Mouse (Mus musculus) gastrocnemius, postnatal 36 days (tissue): ENCODE data around the gene Rnf38. TPM values are rescaled to one million over a fixed set of nuclear protein-coding genes. Genes with fewer than 3 reads are reported as not detected.

ENCODE experiments used
- DNase-seq, 2 experiments: peaks; one replicate each; pipeline ENCODE4 v3.0.0; 2022
- intact Hi-C: fragments of 180-260 bp; cut with DNase I; formaldehyde crosslinking; loops from one replicate; pipeline ENCODE4 v1.15.1; 2025
- total RNA-seq, 2 experiments: library from RNA; stranded (reverse); gene quantifications; 2 replicates each; pipeline ENCODE4 v1.2.3; 2021

Gene Rnf38
- total RNA-seq, 2 experiments from 2014 or later = 14.4 to 14.7 TPM

DNA sequence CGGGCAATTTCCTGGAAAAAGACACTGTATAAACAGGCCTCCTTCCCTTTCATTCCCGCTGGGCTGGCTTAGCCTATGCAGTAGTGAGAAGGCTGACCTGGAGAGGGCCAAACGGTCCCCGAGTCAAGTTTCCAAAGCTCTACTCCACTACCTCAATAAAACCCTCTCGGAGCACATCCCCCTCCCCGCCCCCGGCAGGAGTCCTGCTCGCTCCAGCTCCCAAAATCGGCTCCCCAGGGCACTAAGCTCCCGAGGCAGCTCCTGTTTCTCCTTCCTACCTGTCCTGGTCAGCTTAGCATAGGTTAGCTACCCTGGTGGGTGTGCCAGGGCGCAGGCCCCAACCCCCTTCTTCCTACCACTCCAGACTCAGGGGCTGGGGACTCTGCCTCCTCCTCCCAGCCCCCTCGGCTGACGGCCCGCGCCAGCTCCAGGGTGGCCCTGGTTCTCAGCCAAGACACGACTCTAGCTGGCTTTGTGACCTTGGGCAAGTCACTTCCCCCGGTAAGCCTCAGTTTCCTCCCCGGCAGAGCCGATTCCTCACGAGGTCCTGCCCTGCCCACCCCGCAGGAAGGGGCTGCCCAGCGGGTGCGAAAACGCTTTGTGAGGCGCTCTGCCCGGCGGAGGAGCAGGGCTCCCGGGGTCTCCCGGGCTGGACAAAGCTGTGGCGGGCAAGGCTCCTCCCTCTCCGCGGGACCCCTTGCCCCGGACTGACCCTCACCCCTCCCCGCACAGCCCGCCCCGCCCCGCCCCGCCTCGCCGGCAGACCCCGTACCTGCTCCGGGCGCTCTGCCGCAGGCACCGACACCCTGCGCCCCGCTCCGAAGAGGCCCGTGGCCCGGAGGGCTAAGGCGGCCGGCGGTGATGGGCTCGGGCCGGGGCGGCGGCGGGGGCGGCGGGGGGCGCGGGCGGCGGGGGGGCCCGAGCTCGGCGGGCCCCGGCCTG lies 547 bp downstream of the Rnf38 start:
- DNase-seq = peak; percentile 31 to 33
- intact Hi-C loops = no loop called here

DNA sequence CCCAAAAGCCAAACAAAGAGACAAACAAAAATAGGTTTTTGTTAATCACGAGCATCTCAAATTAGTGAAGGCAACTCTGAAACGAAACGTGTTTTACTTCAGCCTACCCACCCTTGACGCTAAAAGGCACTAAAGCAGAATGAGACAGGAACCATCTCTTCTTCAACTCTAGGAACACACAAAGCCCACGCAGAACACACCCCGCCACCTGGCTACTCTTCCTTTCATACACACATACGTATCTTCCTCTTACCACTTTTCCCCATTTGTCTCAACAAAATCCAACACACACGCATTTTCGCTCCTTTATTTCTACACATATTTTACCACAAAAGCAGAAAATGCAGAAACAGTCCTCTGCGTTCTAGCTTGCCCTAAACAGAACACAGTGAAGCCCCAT lies 8.5 kb downstream of the Rnf38 start:
- no peak for DNase-seq
- intact Hi-C loops = no loop called here

DNA sequence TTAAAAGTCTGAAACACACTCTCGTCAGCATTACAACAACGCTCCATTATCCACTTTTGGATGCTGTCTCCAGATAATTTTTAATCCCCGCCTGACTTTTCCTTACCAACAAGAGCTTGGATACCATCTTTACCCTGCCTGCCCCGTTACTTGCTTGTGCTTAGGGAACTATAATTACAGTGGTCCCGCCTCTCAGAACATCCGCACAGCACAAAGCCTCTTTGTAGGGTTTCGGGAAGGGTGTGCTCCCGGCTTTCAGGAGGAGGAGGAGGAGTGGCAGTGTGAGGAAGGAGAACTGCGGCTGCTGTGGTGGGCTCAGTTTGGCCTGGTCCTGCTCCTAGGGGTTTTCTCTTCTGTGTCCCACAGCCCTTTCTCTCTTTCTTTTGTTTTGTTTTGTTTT lies 9.4 kb downstream of the Rnf38 start:
- intact Hi-C loops = no loop called here
- DNase-seq = no peak

DNA sequence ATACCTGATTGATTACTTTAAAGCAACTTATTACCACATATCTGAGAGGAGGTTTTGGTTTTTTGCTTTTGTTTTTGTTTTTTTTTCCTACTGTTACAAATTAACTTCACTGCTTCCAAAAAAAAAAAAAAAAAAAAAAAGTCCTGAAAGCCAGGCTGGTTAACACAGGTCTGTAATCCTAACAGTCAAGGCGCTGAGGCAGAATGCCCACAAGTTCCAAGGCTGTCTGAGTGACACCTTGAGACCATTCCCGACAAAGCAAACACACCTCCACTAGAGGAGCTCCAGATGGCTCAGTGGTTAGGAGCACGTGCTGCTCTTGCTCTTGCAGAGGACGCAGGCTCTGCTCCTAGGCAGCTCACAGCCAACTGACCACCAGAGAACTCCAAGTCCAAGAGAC lies 10.1 kb downstream of the Rnf38 start:
- DNase-seq = no peak
- intact Hi-C loops = no loop called here

DNA sequence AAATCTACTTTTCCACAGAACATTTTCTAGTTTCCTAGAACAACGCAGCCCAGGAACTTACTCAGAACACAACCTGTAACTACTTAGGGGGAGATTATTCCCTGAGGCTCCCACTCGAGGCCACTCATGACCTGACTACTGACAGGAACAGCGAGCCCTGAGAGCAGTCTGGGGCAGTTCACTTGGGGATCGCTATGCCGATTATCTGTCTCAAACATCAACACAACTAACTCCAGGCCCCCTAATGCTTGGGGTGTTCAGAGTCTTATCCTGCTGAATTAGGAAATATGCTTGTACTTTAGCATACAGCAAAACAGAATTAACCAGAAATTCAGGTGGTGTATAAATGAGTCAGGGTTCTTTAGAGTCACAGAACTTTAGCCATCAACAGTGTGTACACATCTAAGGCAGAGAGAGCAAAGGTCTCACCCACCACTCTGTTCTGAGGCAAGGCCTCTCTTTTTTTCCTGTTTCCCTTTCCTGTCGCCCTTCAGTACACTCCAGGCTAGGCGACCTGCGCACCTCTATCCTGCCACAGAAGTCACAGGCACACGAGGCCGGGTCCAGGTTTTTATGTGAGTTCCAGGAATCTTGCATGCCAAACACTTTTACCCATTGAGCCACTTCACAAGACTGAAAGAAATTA lies 16.7 kb downstream of the Rnf38 start:
- no peak for DNase-seq
- intact Hi-C loops = no loop called here

DNA sequence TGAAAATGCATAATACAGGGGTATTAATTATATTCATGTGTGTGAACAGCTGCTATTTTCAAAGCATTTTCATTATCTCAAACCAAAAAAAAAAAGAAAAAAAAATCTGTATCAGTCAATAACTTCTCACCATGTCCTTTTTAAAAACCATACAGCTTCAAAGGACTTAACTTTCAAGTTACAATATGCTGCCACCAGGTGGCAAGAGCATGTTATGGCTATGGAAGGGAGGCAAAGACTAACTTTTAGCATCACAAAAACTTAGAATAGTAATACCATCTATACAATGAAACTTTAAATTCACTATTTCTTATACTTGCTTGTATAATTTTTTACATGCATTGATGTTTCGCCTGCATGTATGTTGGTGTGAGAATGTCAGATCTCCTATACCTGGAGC lies 33.6 kb downstream of the Rnf38 start:
- no peak for DNase-seq
- intact Hi-C loops = no loop called here

DNA sequence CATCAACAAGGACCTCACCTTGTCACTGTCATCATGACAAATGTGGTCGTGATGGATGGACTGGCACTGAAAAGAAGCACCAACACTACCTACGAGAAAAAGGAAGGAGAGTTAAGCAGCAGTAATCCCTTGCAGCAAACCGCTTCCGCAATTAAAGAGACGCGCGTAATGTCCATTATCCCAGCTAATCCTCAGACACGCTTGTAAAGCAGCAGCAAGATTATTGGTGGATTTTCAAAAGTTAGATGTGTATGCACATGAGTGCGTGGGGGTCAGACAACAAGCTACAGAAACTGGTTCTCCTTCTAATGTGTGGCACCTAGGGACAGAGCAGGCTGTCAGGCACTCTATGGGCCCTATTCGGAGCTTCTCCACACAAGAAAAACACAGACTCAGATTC lies 46.2 kb downstream of the Rnf38 start:
- DNase-seq = no peak
- intact Hi-C loops = no loop called here

DNA sequence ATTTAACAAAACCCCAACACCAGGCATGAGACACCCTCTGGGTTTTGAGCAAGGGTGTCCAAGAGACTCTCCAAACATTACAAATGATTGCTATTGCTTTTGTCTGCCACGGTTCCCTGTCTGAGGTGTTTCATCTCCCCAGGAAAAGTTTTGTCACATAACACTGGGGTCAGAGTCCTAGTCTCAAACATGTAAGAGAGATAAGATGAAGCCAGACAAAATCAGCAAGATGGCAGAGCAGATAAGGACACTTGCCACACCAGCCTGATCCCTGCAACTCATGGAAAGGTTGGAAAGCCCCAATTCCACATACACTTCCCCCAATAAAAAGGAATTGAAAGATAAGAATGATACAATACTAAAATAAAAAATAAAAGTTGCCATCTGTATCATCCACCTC lies 49.7 kb downstream of the Rnf38 start:
- DNase-seq = no peak
- intact Hi-C loops = no loop called here

DNA sequence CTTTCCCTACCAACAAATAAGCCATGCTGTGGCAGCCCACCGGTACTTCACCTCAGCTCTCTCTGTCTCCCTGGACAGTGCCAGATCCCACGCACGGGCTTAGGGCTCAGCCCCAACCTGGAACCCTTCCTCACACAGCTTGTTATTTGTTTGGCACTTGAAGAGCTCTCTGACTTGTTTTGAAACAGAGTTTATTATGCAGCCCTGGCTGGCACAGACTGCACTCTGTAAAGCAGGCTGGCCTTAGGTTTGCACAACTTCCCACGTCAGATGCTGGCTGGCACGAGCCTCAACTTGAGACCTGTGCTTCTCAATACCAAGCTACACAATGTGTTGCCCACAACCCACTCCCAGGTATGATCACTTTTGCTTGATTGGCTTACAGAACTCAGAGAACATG lies 53.8 kb downstream of the Rnf38 start:
- intact Hi-C loops = no loop called here
- no peak for DNase-seq

DNA sequence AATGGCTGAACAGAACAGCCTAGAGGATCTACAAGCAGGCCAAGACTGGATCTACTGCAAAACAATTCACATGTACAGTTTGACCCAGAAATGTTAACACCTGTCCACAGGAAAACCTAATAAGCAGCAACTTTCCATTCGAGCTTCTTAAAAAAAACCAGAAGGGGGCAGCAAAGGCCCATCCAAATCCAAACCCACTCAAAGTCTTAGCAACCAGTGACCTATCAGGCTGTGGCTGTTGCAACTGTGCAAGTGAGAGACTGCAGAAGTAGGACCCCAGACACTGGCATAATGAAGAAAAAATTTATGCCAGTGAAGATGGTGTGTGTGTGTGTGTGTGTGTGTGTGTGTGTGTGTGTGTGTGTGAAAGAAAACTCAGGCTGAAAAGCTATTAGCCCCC lies 60.4 kb downstream of the Rnf38 start:
- intact Hi-C loops = no loop called here
- DNase-seq = peak in 1 of 2 experiments; percentile 15

DNA sequence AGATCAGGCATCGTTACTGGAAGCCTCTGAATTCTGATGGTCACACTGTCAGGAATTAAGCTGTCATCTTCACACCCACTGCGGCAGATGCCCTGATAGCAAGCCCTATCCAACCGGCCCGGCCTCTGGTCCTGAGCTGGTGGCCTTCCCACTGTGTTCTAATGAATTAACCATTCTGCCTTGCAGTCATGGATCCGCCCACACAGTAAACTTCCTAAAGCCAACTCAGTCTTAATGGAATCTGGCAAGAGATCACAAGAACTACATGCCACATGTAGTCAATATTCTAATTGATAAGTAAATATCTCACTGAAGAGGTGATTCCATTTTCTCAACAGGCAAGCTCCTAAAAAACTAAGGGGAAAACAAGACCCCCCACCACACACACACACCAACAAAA lies 60.9 kb downstream of the Rnf38 start:
- intact Hi-C loops = no loop called here
- DNase-seq = no peak

DNA sequence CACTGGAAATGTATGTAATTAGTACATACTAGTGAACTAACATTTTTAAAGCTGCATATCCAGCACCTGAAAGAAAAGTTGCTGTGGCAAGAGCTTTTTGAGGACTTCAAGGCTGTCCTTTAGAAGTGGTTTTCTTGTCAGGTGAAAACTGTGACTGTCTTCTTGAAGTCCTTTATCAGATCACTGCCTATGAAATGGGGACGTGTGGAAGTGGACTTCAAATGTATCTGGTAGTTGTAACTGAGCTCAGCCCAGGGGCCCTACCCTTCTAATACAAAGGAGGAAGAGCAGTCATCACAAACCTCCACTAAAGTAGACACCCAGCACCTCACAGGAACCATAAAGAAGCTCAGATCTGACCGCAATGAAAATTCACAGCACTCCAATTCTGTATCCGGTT lies 63.7 kb downstream of the Rnf38 start:
- DNase-seq = no peak
- intact Hi-C loops = loop anchor here (2.0 kb wide), 1 partner anchor 65 kb away; no protein-coding TSS in a partner anchor

DNA sequence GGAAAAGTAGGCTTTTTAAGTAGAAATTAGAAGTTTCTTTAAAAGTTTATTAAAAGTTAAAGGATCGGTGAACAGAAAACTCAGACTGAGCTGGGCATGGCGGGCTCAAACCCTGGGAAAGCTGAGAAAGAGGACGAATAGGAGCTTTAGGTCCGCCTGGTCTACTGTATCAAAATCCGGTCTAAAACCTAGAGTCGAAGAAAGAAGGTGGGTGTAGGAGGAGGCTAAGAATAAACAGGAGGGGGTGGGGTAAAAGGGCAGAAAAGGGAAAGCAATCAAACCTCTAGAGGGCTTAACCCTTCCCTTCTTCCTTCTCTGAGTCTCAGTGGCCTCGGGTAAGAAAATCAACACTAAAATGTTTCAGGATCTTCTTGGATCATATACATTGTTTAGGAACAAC lies 64.8 kb downstream of the Rnf38 start:
- DNase-seq = no peak
- intact Hi-C loops = loop anchor here (2.0 kb wide), 1 partner anchor 66 kb away; no protein-coding TSS in a partner anchor

DNA sequence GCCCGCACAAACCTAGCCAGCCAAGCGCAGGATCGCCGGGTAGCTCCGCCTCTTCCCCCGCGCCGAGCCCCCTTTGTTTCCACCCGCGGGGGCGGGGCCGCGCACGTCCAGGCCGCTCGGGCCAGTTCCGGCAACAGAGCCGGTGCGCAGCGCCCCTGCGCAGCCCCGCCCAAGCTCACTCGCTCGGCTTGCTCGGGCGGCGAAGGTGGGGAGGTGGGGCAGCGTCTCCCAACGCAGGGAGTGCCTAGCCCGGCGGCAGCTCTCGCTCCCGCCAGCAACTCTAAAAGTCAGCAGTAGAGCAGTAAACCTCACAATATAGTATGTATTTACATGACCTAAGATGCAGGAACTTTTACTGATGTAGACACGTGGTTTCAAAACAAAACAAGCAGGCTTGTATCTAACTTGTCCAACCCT lies 65.3 kb downstream of the Rnf38 start:
- DNase-seq = peak; percentile 84 to 94
- intact Hi-C loops = loop anchor here (2.0 kb wide), 1 partner anchor 67 kb away; no protein-coding TSS in a partner anchor

DNA sequence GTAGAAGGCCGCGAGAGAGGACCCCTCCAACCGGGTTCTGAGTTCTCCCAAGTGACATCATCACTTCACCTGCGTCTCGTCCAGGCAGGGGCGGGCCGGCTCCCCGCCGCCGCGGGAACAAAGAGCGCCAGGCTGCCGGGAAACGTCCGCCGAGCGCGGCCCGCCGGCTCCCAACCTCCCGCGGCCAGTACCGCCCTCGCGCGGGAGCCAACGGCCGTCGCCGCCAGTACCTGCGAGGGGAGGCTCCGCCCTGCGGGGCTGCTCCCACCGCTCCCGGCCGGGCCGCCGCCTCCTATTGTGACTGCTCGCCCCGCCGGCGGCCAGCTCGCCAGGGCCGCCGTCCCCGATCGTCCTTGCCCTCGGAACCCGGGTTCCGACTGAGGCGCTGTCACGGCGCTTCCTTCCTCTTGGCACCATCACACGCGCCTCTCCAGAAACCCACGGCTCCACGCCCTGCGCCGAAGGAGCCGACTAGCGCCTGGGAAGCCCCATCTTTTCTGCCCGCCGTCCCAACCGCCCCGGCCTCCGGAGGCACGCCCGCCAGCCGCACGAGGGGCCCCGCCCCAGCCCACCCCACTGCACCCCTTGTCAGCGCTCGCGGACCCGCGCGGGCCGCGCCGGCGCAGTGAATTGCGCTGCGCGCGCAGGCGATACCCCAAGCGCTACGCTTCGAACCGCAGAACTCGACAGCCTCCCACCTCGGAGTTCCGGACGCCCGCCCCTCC lies 66.0 kb downstream of the Rnf38 start:
- peak; percentile 63 to 72 for DNase-seq
- intact Hi-C loops = loop anchor here (2.0 kb wide), 1 partner anchor 67 kb away; no protein-coding TSS in a partner anchor

DNA sequence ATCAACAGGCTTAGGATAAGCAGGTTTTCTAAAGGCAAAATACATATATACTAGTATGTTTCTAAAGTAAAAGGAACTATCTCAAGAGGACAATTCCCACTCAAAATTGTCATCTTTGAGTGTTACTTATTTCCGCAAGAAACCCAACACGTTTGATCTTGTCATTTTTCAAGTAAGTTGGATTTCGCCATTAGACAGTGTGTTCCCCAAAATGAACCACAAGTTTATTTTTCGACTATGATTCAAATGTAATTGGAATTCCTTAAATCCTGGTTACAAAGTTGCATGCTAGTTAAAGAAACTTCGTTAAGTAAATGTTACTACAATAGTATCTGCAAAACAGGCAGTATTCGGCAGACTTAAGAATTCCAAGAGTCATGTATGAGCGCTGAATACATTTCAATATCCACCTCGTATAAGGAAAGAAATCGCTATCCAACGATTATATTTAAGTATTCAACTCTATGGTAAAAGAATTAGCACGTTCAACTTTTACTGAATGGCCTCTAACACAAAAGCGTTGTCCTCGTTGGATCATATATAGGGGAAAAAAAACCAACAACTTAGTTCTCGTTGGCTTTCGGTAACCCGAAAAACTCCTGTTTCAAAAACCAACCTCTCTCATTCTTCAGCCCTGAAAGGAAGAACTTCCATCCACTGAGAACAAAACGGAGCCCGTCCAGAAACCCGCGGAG lies 66.7 kb downstream of the Rnf38 start:
- intact Hi-C loops = no loop called here
- no peak for DNase-seq

DNA sequence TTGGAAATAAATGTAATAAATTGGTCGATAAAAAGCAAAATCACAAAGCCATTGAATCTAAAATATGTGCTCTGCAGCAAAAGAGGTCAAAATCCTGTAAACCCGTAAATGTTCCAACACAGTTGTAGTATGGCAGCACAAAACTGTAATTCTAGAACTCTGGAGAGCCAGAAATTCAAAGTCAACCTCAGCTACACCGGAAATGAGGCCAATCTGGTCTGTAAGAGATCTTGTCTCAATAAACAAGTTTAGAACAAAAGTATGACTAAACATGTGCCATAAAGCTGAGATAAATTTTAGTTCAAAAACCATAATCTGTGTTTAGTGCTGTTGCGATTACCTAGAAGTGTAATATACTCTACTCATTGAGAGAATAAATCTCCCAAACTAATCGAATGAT lies 69.0 kb downstream of the Rnf38 start:
- intact Hi-C loops = no loop called here
- no peak for DNase-seq

DNA sequence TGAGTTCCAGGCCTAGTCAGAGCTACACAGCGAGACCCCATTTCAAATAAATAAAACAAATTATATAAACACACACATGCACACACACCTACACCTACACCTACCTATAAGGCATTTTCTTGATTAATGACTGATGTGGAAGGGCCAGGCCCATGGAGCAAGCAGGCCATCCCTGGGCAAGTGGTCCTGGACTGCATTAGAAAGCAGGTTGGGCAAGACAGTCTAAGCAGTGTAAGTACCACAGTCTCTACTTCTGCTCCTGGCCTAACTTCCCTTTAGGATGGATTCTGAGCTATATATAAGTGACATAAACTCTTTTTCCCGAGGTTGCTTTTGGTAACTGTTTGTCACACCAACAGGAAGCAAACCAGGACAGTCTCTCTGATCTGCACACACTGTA lies 70.6 kb downstream of the Rnf38 start:
- DNase-seq = no peak
- intact Hi-C loops = no loop called here

DNA sequence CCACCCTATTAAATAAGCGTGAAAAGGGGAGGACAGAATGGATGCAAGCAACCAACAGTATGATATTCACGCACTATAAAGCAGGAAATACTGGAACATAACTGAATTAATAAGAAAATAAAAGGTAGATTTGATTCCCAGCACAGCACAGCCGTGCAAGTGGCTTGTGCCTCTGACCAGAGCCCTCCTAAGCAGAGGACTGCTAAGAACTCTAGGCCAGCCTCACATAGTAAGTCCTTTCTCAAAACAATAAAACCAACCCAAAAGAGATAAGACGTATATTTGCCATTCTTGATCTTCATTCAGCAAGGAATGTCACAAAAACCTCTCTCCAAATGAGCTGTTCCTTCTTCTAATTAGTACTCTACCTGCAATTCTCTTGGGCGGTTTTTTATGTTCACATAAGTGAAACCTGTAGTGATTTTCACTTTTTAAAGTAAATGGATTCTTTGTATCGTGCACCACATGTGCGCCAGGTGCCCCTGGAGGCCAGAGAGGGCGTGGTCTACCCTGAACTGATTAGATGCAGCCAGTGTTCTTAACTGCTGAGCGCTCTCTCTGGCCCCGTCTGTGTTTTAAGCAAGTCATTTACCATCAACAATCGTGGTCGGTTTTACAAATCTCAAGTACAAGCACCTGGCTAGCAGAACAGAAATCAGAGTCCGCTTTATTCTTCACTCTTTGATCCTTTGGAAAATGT lies 72.4 kb downstream of the Rnf38 start:
- no peak for DNase-seq
- intact Hi-C loops = no loop called here

DNA sequence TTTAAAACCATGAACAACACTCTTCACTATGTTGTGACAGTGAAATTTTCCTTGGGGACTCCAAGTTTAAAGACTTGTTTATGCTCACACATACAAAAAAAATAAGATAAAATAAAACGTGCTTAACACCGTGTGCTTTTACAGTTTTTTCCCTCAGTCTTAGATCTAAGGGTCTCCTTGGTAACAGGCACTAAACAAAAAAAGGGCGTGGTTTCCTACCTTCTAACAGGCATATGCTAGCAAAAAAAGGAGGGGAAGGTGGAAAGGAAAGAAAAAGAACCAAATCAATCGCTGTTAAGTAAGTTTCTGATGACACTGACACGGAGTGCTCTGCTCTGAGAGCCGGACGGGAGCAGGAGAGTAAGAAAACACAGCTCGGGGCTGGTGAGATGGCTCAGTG lies 73.8 kb downstream of the Rnf38 start:
- intact Hi-C loops = no loop called here
- DNase-seq = no peak
